Mouse (Mus musculus): ENCODE measurements at regions not wholly inside any gene's neighbourhood (a gene's known extent, or its start where the extent isn't known, plus 50 kb on each side); places are given as distances from the start of the nearest gene placed in this dataset.

DNA sequence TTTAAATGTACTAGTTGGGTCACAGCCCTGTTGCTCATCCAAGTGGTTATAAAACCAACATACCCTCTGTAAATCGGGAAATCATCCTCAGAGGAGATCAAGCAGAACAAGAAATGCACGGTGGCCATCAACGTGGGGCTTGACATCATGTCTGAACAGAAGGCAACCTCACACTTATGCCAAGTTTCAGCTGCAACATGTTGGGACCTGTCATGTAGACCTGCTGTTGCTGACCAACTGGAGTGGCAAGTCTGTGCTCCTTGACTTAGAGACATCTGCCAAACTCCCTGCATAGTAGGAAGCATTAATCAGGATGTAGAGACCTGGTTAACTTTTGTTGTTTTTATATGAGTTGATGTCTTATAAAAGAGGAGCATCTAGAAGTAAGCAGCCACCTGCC lies 244.0 kb upstream of the Fam98a start:
- 83% methylated on average over 3 of the region's 3 CpGs for WGBS
- no peak for TF ChIP-seq POLR2A (IDR thresholded peaks at IDR 0.05; ENCODE audit: borderline replicate concordance, extremely low read depth, insufficient read depth, insufficient read length)
- H3K4me2 ChIP-seq (replicated peaks; ENCODE audit: low read depth, low read length, severe bottlenecking) = no peak overlapping the region
- no peak overlapping the region for H3K9ac ChIP-seq (ENCODE audit: low read depth, low read length, severe bottlenecking)
- no peak overlapping the region for H3K27ac ChIP-seq (replicated peaks; ENCODE audit: low read depth, low read length)
- H3K4me1 ChIP-seq (ENCODE audit: control insufficient read depth, insufficient read depth, low read length) = no peaks in the 10 kb centered on the region
- H3K9me3 ChIP-seq (ENCODE audit: control insufficient read depth, low read length) = no peaks in the 10 kb centered on the region
- no peak for DNase-seq (ENCODE audit: low spot score)
- no peaks in the 10 kb centered on the region for H3K36me3 ChIP-seq (ENCODE audit: control insufficient read depth, insufficient read depth, low read length)
- ATAC-seq (ENCODE audit: low FRiP score, low read depth) = no peak
- H3K27me3 ChIP-seq (ENCODE audit: control insufficient read depth, insufficient read depth, low read length) = no peaks in the 10 kb centered on the region
- H3K4me3 ChIP-seq (replicated peaks; ENCODE audit: low read length) = no peak overlapping the region

DNA sequence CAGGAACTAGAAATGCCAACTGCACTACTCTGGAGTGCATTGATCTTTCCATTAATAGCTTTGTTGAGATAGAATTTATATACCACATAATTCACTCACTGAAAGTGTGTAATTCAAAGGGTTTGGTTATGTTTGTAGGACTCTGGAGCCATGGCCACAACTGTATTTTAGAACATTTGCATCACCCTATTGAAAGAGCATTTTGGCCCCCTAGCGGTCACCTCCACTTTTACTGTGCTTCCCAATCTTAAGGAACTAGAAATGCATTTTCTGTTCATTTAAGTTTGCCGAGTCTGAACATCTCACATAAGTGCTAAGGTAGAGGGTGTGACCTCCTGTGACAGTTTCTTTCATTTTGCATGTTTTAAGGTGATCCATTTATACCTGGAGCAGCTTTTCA lies 228.0 kb upstream of the Fam98a start:
- no peak for TF ChIP-seq POLR2A (IDR thresholded peaks at IDR 0.05; ENCODE audit: borderline replicate concordance, extremely low read depth, insufficient read depth, insufficient read length)
- no peak overlapping the region for H3K9ac ChIP-seq (ENCODE audit: low read depth, low read length, severe bottlenecking)
- no peaks in the 10 kb centered on the region for H3K4me1 ChIP-seq (ENCODE audit: control insufficient read depth, insufficient read depth, low read length)
- H3K27ac ChIP-seq (replicated peaks; ENCODE audit: low read depth, low read length) = no peak overlapping the region
- H3K9me3 ChIP-seq (ENCODE audit: control insufficient read depth, low read length) = no peaks in the 10 kb centered on the region
- no peak for ATAC-seq (ENCODE audit: low FRiP score, low read depth)
- H3K4me3 ChIP-seq (replicated peaks; ENCODE audit: low read length) = no peak overlapping the region
- peak; percentile 20 for DNase-seq (ENCODE audit: low spot score)
- no peaks in the 10 kb centered on the region for H3K27me3 ChIP-seq (ENCODE audit: control insufficient read depth, insufficient read depth, low read length)
- no peak overlapping the region for H3K4me2 ChIP-seq (replicated peaks; ENCODE audit: low read depth, low read length, severe bottlenecking)
- 37% methylated on average over 2 of the region's 2 CpGs for WGBS
- no peaks in the 10 kb centered on the region for H3K36me3 ChIP-seq (ENCODE audit: control insufficient read depth, insufficient read depth, low read length)

- H3K9me3 ChIP-seq (ENCODE audit: control insufficient read depth, low read length) = no peaks in the 10 kb centered on the region
- H3K36me3 ChIP-seq (ENCODE audit: control insufficient read depth, insufficient read depth, low read length) = no peaks in the 10 kb centered on the region
- no peak overlapping the region for H3K27ac ChIP-seq (replicated peaks; ENCODE audit: low read depth, low read length)
- WGBS = 62% methylated on average over 7 of the region's 7 CpGs
- ATAC-seq (ENCODE audit: low FRiP score, low read depth) (no peak), DNase-seq (ENCODE audit: low spot score) (peak; percentile 5)
- TF ChIP-seq POLR2A (IDR thresholded peaks at IDR 0.05; ENCODE audit: borderline replicate concordance, extremely low read depth, insufficient read depth, insufficient read length) = no peak
- H3K4me2 ChIP-seq (replicated peaks; ENCODE audit: low read depth, low read length, severe bottlenecking) = no peak overlapping the region
- H3K4me1 ChIP-seq (ENCODE audit: control insufficient read depth, insufficient read depth, low read length) = no peaks in the 10 kb centered on the region
- H3K4me3 ChIP-seq (replicated peaks; ENCODE audit: low read length) = no peak overlapping the region
- H3K9ac ChIP-seq (ENCODE audit: low read depth, low read length, severe bottlenecking) = no peak overlapping the region
- H3K27me3 ChIP-seq (ENCODE audit: control insufficient read depth, insufficient read depth, low read length) = no peaks in the 10 kb centered on the region
Observed at GRCm38 (mm10) chr17:75776611-75777010, 224.9 kb upstream of the Fam98a start.

DNA sequence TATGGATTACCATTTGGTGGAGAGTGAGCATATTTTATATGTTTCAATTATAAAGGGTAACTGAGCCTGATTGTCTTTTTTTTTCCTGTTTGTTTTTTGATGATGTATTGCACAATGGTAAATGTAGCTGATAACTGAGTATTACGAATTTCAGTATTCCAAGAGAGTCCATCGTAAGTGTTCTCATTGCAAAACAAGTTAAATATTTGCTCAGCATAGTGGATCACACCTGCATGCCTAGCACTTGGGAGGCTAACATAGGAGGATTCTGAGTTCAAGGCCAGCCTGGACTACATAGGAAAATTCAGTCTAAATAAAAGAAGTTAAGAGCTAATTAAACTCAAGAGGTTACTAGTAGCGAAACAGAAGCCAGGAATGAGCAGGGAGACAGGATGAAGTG lies 223.8 kb upstream of the Fam98a start:
- no peak overlapping the region for H3K4me3 ChIP-seq (replicated peaks; ENCODE audit: low read length)
- no peak for TF ChIP-seq POLR2A (IDR thresholded peaks at IDR 0.05; ENCODE audit: borderline replicate concordance, extremely low read depth, insufficient read depth, insufficient read length)
- no peak overlapping the region for H3K27ac ChIP-seq (replicated peaks; ENCODE audit: low read depth, low read length)
- H3K4me1 ChIP-seq (ENCODE audit: control insufficient read depth, insufficient read depth, low read length) = no peaks in the 10 kb centered on the region
- DNase-seq (ENCODE audit: low spot score) = no peak
- 84% methylated on average over 3 of the region's 3 CpGs for WGBS
- no peaks in the 10 kb centered on the region for H3K9me3 ChIP-seq (ENCODE audit: control insufficient read depth, low read length)
- no peaks in the 10 kb centered on the region for H3K36me3 ChIP-seq (ENCODE audit: control insufficient read depth, insufficient read depth, low read length)
- no peak overlapping the region for H3K9ac ChIP-seq (ENCODE audit: low read depth, low read length, severe bottlenecking)
- H3K4me2 ChIP-seq (replicated peaks; ENCODE audit: low read depth, low read length, severe bottlenecking) = no peak overlapping the region
- no peak for ATAC-seq (ENCODE audit: low FRiP score, low read depth)
- no peaks in the 10 kb centered on the region for H3K27me3 ChIP-seq (ENCODE audit: control insufficient read depth, insufficient read depth, low read length)

- Histone ChIP-seq H3K4me3 (replicated peaks; ENCODE audit: low read length) (no peak overlapping the region), H3K27me3 (ENCODE audit: control insufficient read depth, insufficient read depth, low read length) (no peaks in the 10 kb centered on the region), H3K27ac (replicated peaks; ENCODE audit: low read depth, low read length) (no peak overlapping the region), H3K9ac (ENCODE audit: low read depth, low read length, severe bottlenecking) (no peak overlapping the region), H3K4me2 (replicated peaks; ENCODE audit: low read depth, low read length, severe bottlenecking) (no peak overlapping the region), H3K36me3 (ENCODE audit: control insufficient read depth, insufficient read depth, low read length) (no peaks in the 10 kb centered on the region), H3K4me1 (ENCODE audit: control insufficient read depth, insufficient read depth, low read length) (no peaks in the 10 kb centered on the region), H3K9me3 (ENCODE audit: control insufficient read depth, low read length) (no peaks in the 10 kb centered on the region)
- no peak for ATAC-seq (ENCODE audit: low FRiP score, low read depth)
- TF ChIP-seq POLR2A (IDR thresholded peaks at IDR 0.05; ENCODE audit: borderline replicate concordance, extremely low read depth, insufficient read depth, insufficient read length) = no peak
- DNase-seq (ENCODE audit: low spot score) = no peak
Observed at GRCm38 (mm10) chr17:75772861-75773260, 221.1 kb upstream of the Fam98a start.

DNA sequence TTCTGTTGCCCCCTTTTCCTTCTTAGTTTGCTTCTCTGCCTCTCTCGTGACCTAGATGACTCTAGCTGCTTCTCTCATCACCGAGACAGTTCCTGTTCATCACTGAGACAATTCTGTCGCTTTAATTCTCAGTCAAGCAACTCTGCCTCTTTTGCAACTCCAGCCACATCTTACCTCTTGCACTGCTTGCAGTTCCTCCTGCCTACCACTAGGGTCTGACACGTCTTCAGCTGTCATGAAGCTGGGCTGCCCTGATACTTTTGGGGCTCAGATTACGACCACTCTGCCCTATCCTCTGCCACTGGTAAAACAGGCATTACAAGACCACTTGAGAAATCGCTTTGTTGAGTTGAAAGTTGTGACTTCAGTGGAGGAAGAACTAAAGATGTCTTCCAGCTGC lies 216.9 kb upstream of the Fam98a start:
- ATAC-seq (ENCODE audit: low FRiP score, low read depth) (no peak), DNase-seq (ENCODE audit: low spot score) (no peak)
- no peak for TF ChIP-seq POLR2A (IDR thresholded peaks at IDR 0.05; ENCODE audit: borderline replicate concordance, extremely low read depth, insufficient read depth, insufficient read length)
- no peaks in the 10 kb centered on the region for H3K9me3 ChIP-seq (ENCODE audit: control insufficient read depth, low read length)
- H3K4me1 ChIP-seq (ENCODE audit: control insufficient read depth, insufficient read depth, low read length) = no peaks in the 10 kb centered on the region
- H3K27me3 ChIP-seq (ENCODE audit: control insufficient read depth, insufficient read depth, low read length) = no peaks in the 10 kb centered on the region
- WGBS = 87% methylated on average over 6 of the region's 6 CpGs
- H3K36me3 ChIP-seq (ENCODE audit: control insufficient read depth, insufficient read depth, low read length) = no peaks in the 10 kb centered on the region
- H3K27ac ChIP-seq (replicated peaks; ENCODE audit: low read depth, low read length) = no peak overlapping the region
- no peak overlapping the region for H3K4me3 ChIP-seq (replicated peaks; ENCODE audit: low read length)
- no peak overlapping the region for H3K9ac ChIP-seq (ENCODE audit: low read depth, low read length, severe bottlenecking)
- no peak overlapping the region for H3K4me2 ChIP-seq (replicated peaks; ENCODE audit: low read depth, low read length, severe bottlenecking)

All from limb, embryonic 14.5 days (tissue).